Mouse (Mus musculus) CH12.LX (cell line): ENCODE results near the gene Dcaf6. TPM values are rescaled to one million over a fixed set of nuclear protein-coding genes. Genes with fewer than 3 reads are reported as not detected.

Experiments
- DNase-seq: peaks from one replicate; pipeline ENCODE4 v3.0.0-alpha.2; 2013; ENCODE audit errors: extremely low read depth
- H3K27ac ChIP-seq: 2 replicates; pipeline ENCODE4 v1.5.1; 2012; ENCODE audit warnings: low read depth, mild to moderate bottlenecking, control low read depth, moderate library complexity; ENCODE audit not compliant: insufficient read depth
- H3K27me3 ChIP-seq: replicated peaks from 2 replicates; pipeline ENCODE3; 2012; ENCODE audit warnings: inconsistent platforms
- H3K36me3 ChIP-seq, 2 experiments: replicated peaks in 1 of 2; 2 replicates each; pipeline versions ENCODE3 to v1.6.1; 2012; ENCODE audit warnings: inconsistent platforms in 1 of 2, low read length in 1 of 2, mild to moderate bottlenecking in 1 of 2, mixed read lengths in 1 of 2, moderate library complexity in 1 of 2; ENCODE audit not compliant: control insufficient read depth in 1 of 2, insufficient read depth in 1 of 2
- H3K4me1 ChIP-seq, 2 experiments: 2 replicates each; pipeline ENCODE4 v1.6.1; 2012; ENCODE audit warnings: inconsistent platforms in 1 of 2, moderate library complexity in 1 of 2; ENCODE audit not compliant: insufficient read depth in 2 of 2, control insufficient read depth in 1 of 2
- H3K4me2 ChIP-seq: 2 replicates; pipeline ENCODE4 v1.6.1; 2012; ENCODE audit warnings: low read depth, mild to moderate bottlenecking, control low read depth; ENCODE audit not compliant: poor library complexity, insufficient read depth, severe bottlenecking
- H3K4me3 ChIP-seq, 3 experiments: fragments of 150-350 bp in 1 of 3; sonication (generic) in 1 of 3; replicated peaks in 1 of 3; 2 replicates each; pipeline versions ENCODE3 to v1.5.1; 2011 to 2012; ENCODE audit warnings: low read depth in 2 of 3, low read length in 2 of 3, mild to moderate bottlenecking in 2 of 3, moderate library complexity in 2 of 3, control low read depth in 1 of 3, improper control_type of control experiment in 1 of 3, inconsistent platforms in 1 of 3, mixed read lengths in 1 of 3; ENCODE audit not compliant: poor library complexity in 1 of 3
- H3K79me2 ChIP-seq: replicated peaks from 2 replicates; pipeline ENCODE4 v1.6.1; 2012; ENCODE audit warnings: mild to moderate bottlenecking, moderate library complexity; ENCODE audit not compliant: control insufficient read depth, poor library complexity, insufficient read depth, severe bottlenecking; ENCODE audit errors: extremely low read depth
- H3K9ac ChIP-seq: 2 replicates; pipeline ENCODE4 v1.6.1; 2012; ENCODE audit warnings: low read depth, mild to moderate bottlenecking, control low read depth, moderate library complexity; ENCODE audit not compliant: insufficient read depth
- H3K9me3 ChIP-seq: replicated peaks from 2 replicates; pipeline ENCODE3; 2012; ENCODE audit warnings: low read length, inconsistent platforms, mixed read lengths
- BHLHE40 ChIP-seq: IDR thresholded peaks from 2 replicates; pipeline ENCODE4 v1.6.1; 2011; ENCODE audit warnings: mild to moderate bottlenecking, low read depth, low read length, improper control_type of control experiment
- CHD2 ChIP-seq: IDR thresholded peaks from 2 replicates; pipeline ENCODE4 v1.6.1; 2011; ENCODE audit warnings: low read length, improper control_type of control experiment
- CTCF ChIP-seq, 2 experiments: IDR thresholded peaks in 1 of 2; conservative IDR thresholded peaks in 1 of 2; 2 replicates each; pipeline ENCODE4 v1.5.1; 2011 to 2012; ENCODE audit warnings: low read depth in 2 of 2, low read length in 2 of 2, improper control_type of control experiment in 1 of 2, inconsistent platforms in 1 of 2, mild to moderate bottlenecking in 1 of 2, moderate library complexity in 1 of 2
- ELF1 ChIP-seq: IDR thresholded peaks from 2 replicates; pipeline ENCODE4 v1.6.1; 2014; ENCODE audit warnings: low read depth, mild to moderate bottlenecking, inconsistent platforms, low read length, improper control_type of control experiment
- GABPA ChIP-seq: IDR thresholded peaks from 2 replicates; pipeline ENCODE4 v1.6.1; 2012; ENCODE audit warnings: low read depth, low read length, improper control_type of control experiment, inconsistent platforms; ENCODE audit not compliant: insufficient replicate concordance
- HCFC1 ChIP-seq: IDR thresholded peaks from 2 replicates; pipeline ENCODE4 v1.6.1; 2012; ENCODE audit warnings: low read depth, mild to moderate bottlenecking, inconsistent platforms, low read length, improper control_type of control experiment
- IRF4 ChIP-seq: IDR thresholded peaks from 2 replicates; pipeline ENCODE4 v1.6.1; 2014; ENCODE audit warnings: low read depth, mild to moderate bottlenecking, inconsistent platforms, low read length, improper control_type of control experiment
- JUN ChIP-seq: IDR thresholded peaks from 2 replicates; pipeline ENCODE4 v1.6.1; 2011; ENCODE audit warnings: low read depth, mild to moderate bottlenecking, low read length, improper control_type of control experiment, moderate library complexity; ENCODE audit not compliant: insufficient read depth
- JUND ChIP-seq: conservative IDR thresholded peaks from 2 replicates; pipeline ENCODE4 v1.6.1; 2011; ENCODE audit warnings: low read depth, low read length, improper control_type of control experiment
- MAFK ChIP-seq: IDR thresholded peaks from 2 replicates; pipeline ENCODE4 v1.6.1; 2011; ENCODE audit warnings: low read length, improper control_type of control experiment; ENCODE audit not compliant: insufficient replicate concordance
- MAZ ChIP-seq: IDR thresholded peaks from 2 replicates; pipeline ENCODE4 v1.6.1; 2012; ENCODE audit warnings: low read depth, mild to moderate bottlenecking, inconsistent platforms, low read length, improper control_type of control experiment, moderate library complexity
- NRF1 ChIP-seq: IDR thresholded peaks from 2 replicates; pipeline ENCODE4 v1.6.1; 2014; ENCODE audit warnings: low read depth, mild to moderate bottlenecking, inconsistent platforms, low read length, improper control_type of control experiment, moderate library complexity
- PAX5 ChIP-seq: IDR thresholded peaks from 2 replicates; pipeline ENCODE4 v1.6.1; 2012; ENCODE audit warnings: low read length, inconsistent platforms, mixed read lengths
- POLR2A ChIP-seq: IDR thresholded peaks from 2 replicates; pipeline ENCODE4 v1.6.1; 2011; ENCODE audit warnings: low read depth, mild to moderate bottlenecking, improper control_type of control experiment, low read length
- POLR2AphosphoS2 ChIP-seq: IDR thresholded peaks from 2 replicates; pipeline ENCODE4 v1.6.1; 2011; ENCODE audit warnings: low read depth, low read length, improper control_type of control experiment
- RAD21 ChIP-seq: IDR thresholded peaks from 2 replicates; pipeline ENCODE4 v1.6.1; 2011; ENCODE audit warnings: low read depth, mild to moderate bottlenecking, low read length, improper control_type of control experiment, moderate library complexity
- RCOR1 ChIP-seq: conservative IDR thresholded peaks from 2 replicates; pipeline ENCODE4 v1.6.1; 2012; ENCODE audit warnings: low read depth, mild to moderate bottlenecking, inconsistent platforms, low read length, improper control_type of control experiment
- TCF12 ChIP-seq: IDR thresholded peaks from 2 replicates; pipeline ENCODE4 v1.6.1; 2014; ENCODE audit warnings: low read depth, mild to moderate bottlenecking, inconsistent platforms, low read length, improper control_type of control experiment
- USF1 ChIP-seq: IDR thresholded peaks from 2 replicates; pipeline ENCODE4 v1.6.1; 2014; ENCODE audit warnings: low read depth, mild to moderate bottlenecking, inconsistent platforms, low read length, improper control_type of control experiment
- ZC3H11A ChIP-seq: IDR thresholded peaks from 2 replicates; pipeline ENCODE4 v1.6.1; 2012; ENCODE audit warnings: low read depth, mild to moderate bottlenecking, inconsistent platforms, low read length, improper control_type of control experiment
- ZKSCAN1 ChIP-seq: IDR thresholded peaks from 2 replicates; pipeline ENCODE4 v1.6.1; 2012; ENCODE audit warnings: low read depth, inconsistent platforms, low read length, improper control_type of control experiment, borderline replicate concordance
- ZMIZ1 ChIP-seq: IDR thresholded peaks from 2 replicates; pipeline ENCODE4 v1.6.1; 2012; ENCODE audit warnings: low read depth, mild to moderate bottlenecking, inconsistent platforms, low read length, improper control_type of control experiment
- ZNF384 ChIP-seq: IDR thresholded peaks from 2 replicates; pipeline ENCODE4 v1.6.1; 2012; ENCODE audit warnings: low read depth, low read length, improper control_type of control experiment, inconsistent platforms
- dilution Hi-C: fragments of 300-500 bp; cut with MboI; formaldehyde crosslinking; loops from 2 replicates; pipeline ENCODE4 v1.14.3; 2020; ENCODE audit warnings: low sequenced_read_pairs; ENCODE audit not compliant: extremely low pct_unique_long_range_greater_than_20kb, extremely low pct_ligation_motif_present
- in situ Hi-C: fragments of 300-500 bp; cut with MboI; formaldehyde crosslinking; loops from 3 replicates; pipeline ENCODE4 v1.14.3; 2019; ENCODE audit warnings: low sequenced_read_pairs, low pct_ligation_motif_present, low pct_unique_long_range_greater_than_20kb, mixed read lengths
- polyA plus RNA-seq: library from polyadenylated mRNA; unstranded; fragments of >175 nt; gene quantifications from 2 replicates; pipeline ENCODE4 v1.2.1, GENCODE M21; 2012; ENCODE audit warnings: low read depth; ENCODE audit not compliant: insufficient read length
- total RNA-seq, 2 experiments: library from RNA; depleted of rRNA; stranded (reverse); fragments of 300-350 nt in 1 of 2; fragments of >200 nt in 1 of 2; gene quantifications; 2 replicates each; pipeline ENCODE4 v1.2.3; 2012 to 2014

Dcaf6 gene
- total and polyA plus RNA-seq, 3 experiments: 3.7 to 4.1 (median 4.1) TPM

- no peak overlapping the region for H3K27ac ChIP-seq
- no peak overlapping the region for H3K9ac ChIP-seq
- dilution Hi-C loops (no loop called here), in situ Hi-C loops (no loop called here)
- no peak for DNase-seq
- H3K4me3 ChIP-seq: no peak overlapping the region
- no peak overlapping the region for H3K4me2 ChIP-seq
- H3K27me3 ChIP-seq: peaks cover 35% of the 10 kb centered on the region
- H3K9me3 ChIP-seq: no peaks in the 10 kb centered on the region
- no peaks in the 10 kb centered on the region for H3K36me3 ChIP-seq
- H3K4me1 ChIP-seq: peaks cover 6 to 16% of the 10 kb centered on the region in 2 experiments
- no peaks in the 10 kb centered on the region for H3K79me2 ChIP-seq
- no peak for TF ChIP-seq ELF1
- TF ChIP-seq JUN: no peak
- no peak for TF ChIP-seq ZC3H11A
- TF ChIP-seq POLR2AphosphoS2: no peak
- TF ChIP-seq MAZ: no peak
- TF ChIP-seq NRF1: no peak
Observed at GRCm38 (mm10) chr1:165284096-165284495, 176.2 kb downstream of the Dcaf6 start.

- no peaks in the 10 kb centered on the region for H3K9me3 ChIP-seq
- in situ Hi-C loops (no loop called here), dilution Hi-C loops (no loop called here)
- no peak overlapping the region for H3K9ac ChIP-seq
- no peak overlapping the region for H3K4me2 ChIP-seq
- H3K79me2 ChIP-seq: no peaks in the 10 kb centered on the region
- H3K4me1 ChIP-seq: peaks cover 6 to 16% of the 10 kb centered on the region in 2 experiments
- H3K4me3 ChIP-seq: no peak overlapping the region
- no peak for DNase-seq
- no peaks in the 10 kb centered on the region for H3K36me3 ChIP-seq
- peaks cover 35% of the 10 kb centered on the region for H3K27me3 ChIP-seq
- no peak for TF ChIP-seq CTCF (conservative IDR thresholded peaks at IDR 0.05 in 1 of 2, IDR thresholded peaks at IDR 0.05 in 1 of 2; ENCODE audit: low read depth in 2 of 2, low read length in 2 of 2)
- no peak for TF ChIP-seq RCOR1
- no peak for TF ChIP-seq PAX5
- no peak for TF ChIP-seq BHLHE40
- no peak for TF ChIP-seq ELF1
- no peak for TF ChIP-seq JUND
- TF ChIP-seq ZC3H11A: no peak
- TF ChIP-seq CHD2: no peak
- TF ChIP-seq GABPA: no peak
- TF ChIP-seq ZMIZ1: no peak
- no peak for TF ChIP-seq HCFC1
- TF ChIP-seq USF1: no peak
- TF ChIP-seq MAFK: no peak
- TF ChIP-seq POLR2A: no peak
- no peak for TF ChIP-seq ZNF384
- no peak for TF ChIP-seq RAD21
- no peak for TF ChIP-seq TCF12
- no peak for TF ChIP-seq IRF4
- TF ChIP-seq ZKSCAN1: no peak
- no peak for TF ChIP-seq NRF1
- no peak overlapping the region for H3K27ac ChIP-seq
Observed at GRCm38 (mm10) chr1:165282967-165283345, 177.3 kb downstream of the Dcaf6 start.
